Comparison of ENCODE assay signal across 14 mouse cellular contexts in the genomic region with DNA sequence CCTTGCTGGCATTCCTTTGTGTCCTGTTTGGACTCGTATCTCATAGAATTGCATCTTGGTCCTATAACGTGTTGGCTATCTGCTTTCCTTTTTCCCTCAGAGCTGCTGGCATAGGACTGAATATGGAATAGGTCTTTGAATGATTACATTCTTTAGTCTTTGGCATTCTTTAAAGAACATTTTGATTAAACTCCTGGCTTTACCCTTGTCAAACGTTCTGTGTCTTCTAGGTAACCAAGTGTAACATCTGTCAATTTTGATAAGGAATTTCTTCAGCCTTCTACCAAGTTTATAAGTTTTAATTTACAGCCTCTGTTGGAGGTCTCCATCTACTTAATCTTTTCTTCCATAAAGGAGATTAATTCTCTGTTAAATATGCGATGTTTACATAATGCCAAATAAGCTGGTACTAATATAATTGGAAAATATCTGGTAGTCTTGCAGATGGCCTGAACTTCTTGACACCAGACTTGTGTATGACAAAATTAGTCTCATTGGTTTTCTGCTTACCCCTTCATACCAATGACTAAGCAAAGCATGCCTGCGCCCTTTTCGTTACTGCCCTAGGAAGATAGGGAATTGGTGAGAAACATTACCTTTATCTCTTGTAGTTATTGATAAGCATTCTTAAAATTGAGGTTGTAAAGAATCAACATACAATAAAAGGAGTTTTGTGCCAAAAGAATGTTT. TPM values are rescaled to one million over a fixed set of nuclear protein-coding genes. Genes with fewer than 3 reads are reported as not detected.
DNase-seq lines count a peak whose midpoint lies in the region; ATAC-seq and TF ChIP-seq lines count a peak whose summit lies in the region.
"Had no signal": no experiment of that assay in that cellular context is flagged by ENCODE, and none has a peak within 500 bp of the region (broad histone marks: within the 10 kb centered on the region; RNA-seq: fewer than 3 reads in every experiment).

No protein-coding gene starts in this region.

- H3K27ac ChIP-seq in heart, embryonic 11.5 days (ENCODE audit: low read depth, low read length) = peak overlapping the region; percentile 1; the same call in 1 of the 2 replicates
- H3K27ac ChIP-seq in liver, embryonic 14.5 days = peak overlapping the region; percentile 96
- no peak overlapping the region for H3K27ac ChIP-seq in midbrain, embryonic 11.5 days (ENCODE audit: low read depth, low read length)
- no peak overlapping the region for H3K27ac ChIP-seq in kidney, embryonic 16.5 days (ENCODE audit: low read length)
- H3K27ac ChIP-seq: embryonic facial prominence, embryonic 13.5 days; hindbrain, embryonic 15.5 days; kidney, embryonic 15.5 days; limb, embryonic 10.5 days had no signal

- H3K27me3 ChIP-seq in heart, embryonic 11.5 days (ENCODE audit: control insufficient read depth, insufficient read depth, low read length) = no peaks in the 10 kb centered on the region
- H3K27me3 ChIP-seq in G1E (ENCODE audit: insufficient read depth, low read length) = no peaks in the 10 kb centered on the region
- no peaks in the 10 kb centered on the region for H3K27me3 ChIP-seq in liver, embryonic 14.5 days (ENCODE audit: control insufficient read depth, insufficient read depth, low read length)
- H3K27me3 ChIP-seq in midbrain, embryonic 11.5 days (ENCODE audit: control insufficient read depth, insufficient read depth, low read length) = no peaks in the 10 kb centered on the region
- H3K27me3 ChIP-seq in kidney, embryonic 16.5 days (ENCODE audit: insufficient read depth, low read length) = no peaks in the 10 kb centered on the region
- H3K27me3 ChIP-seq: embryonic facial prominence, embryonic 13.5 days; hindbrain, embryonic 15.5 days; kidney, embryonic 15.5 days had no signal

- H3K9ac ChIP-seq in heart, embryonic 11.5 days (ENCODE audit: low read depth, low read length) = no peak overlapping the region
- H3K9ac ChIP-seq in liver, embryonic 14.5 days (replicated peaks) = peak overlapping the region; percentile 67
- H3K9ac ChIP-seq in midbrain, embryonic 11.5 days (ENCODE audit: low read length) = no peak overlapping the region
- no peak overlapping the region for H3K9ac ChIP-seq in kidney, embryonic 16.5 days (replicated peaks; ENCODE audit: low read length)
- H3K9ac ChIP-seq: embryonic facial prominence, embryonic 13.5 days; hindbrain, embryonic 15.5 days; kidney, embryonic 15.5 days had no signal

- H3K9me3 ChIP-seq in heart, embryonic 11.5 days (replicated peaks; ENCODE audit: control insufficient read depth, low read length) = no peaks in the 10 kb centered on the region
- peaks cover 2% of the 10 kb centered on the region for H3K9me3 ChIP-seq in G1E (replicated peaks)
- peaks cover 9% of the 10 kb centered on the region for H3K9me3 ChIP-seq in liver, embryonic 14.5 days (ENCODE audit: control insufficient read depth, low read length)
- H3K9me3 ChIP-seq in midbrain, embryonic 11.5 days (ENCODE audit: control insufficient read depth, low read length) = no peaks in the 10 kb centered on the region
- no peaks in the 10 kb centered on the region for H3K9me3 ChIP-seq in kidney, embryonic 16.5 days (ENCODE audit: low read length)
- H3K9me3 ChIP-seq: embryonic facial prominence, embryonic 13.5 days; hindbrain, embryonic 15.5 days; kidney, embryonic 15.5 days; limb, embryonic 10.5 days had no signal

- no peak for ATAC-seq in heart, embryonic 11.5 days (replicated peaks; ENCODE audit: insufficient number of reproducible peaks, low FRiP score, low TSS enrichment)
- peak; percentile 70 for ATAC-seq in G1E (ENCODE audit: extremely low read depth, insufficient number of reproducible peaks, low FRiP score, poor library complexity, severe bottlenecking)
- ATAC-seq in erythroid progenitor cell, adult 5-6 weeks (replicated peaks; ENCODE audit: low FRiP score, poor library complexity, severe bottlenecking) = peak; percentile 81
- ATAC-seq in liver, embryonic 14.5 days (ENCODE audit: insufficient read depth) = peak; percentile 87
- no peak for ATAC-seq in midbrain, embryonic 11.5 days (ENCODE audit: low FRiP score)
- no peak for ATAC-seq in kidney, embryonic 16.5 days (ENCODE audit: low FRiP score, low TSS enrichment)
- ATAC-seq: forebrain, embryonic 14.5 days had no signal

- TF ChIP-seq CTCF in G1E (IDR thresholded peaks at IDR 0.05; ENCODE audit: low read depth, low read length) = no peak
- TF ChIP-seq CTCF in liver, embryonic 14.5 days (IDR thresholded peaks at IDR 0.05; ENCODE audit: low read depth) = no peak

- no peaks in the 10 kb centered on the region; the same call in 1 of the 2 replicates for H3K36me3 ChIP-seq in heart, embryonic 11.5 days (ENCODE audit: control insufficient read depth, insufficient read depth, low read length)
- H3K36me3 ChIP-seq in G1E (replicated peaks) = peaks cover 45% of the 10 kb centered on the region
- H3K36me3 ChIP-seq in liver, embryonic 14.5 days (replicated peaks; ENCODE audit: control insufficient read depth, insufficient read depth, low read depth) = peaks cover 13% of the 10 kb centered on the region
- H3K36me3 ChIP-seq in midbrain, embryonic 11.5 days (ENCODE audit: control insufficient read depth, insufficient read depth, low read length) = no peaks in the 10 kb centered on the region
- no peaks in the 10 kb centered on the region for H3K36me3 ChIP-seq in kidney, embryonic 16.5 days (ENCODE audit: insufficient read depth, low read length)
- H3K36me3 ChIP-seq: hindbrain, embryonic 15.5 days had no signal

- no peak for DNase-seq in heart, postnatal 4 days
- DNase-seq in G1E (ENCODE audit: low spot score) = peak; percentile 23
- peak; percentile 80 to 89 (median 86) for DNase-seq in liver, embryonic 14.5 days (ENCODE audit: low read depth in 3 of 3, low spot score in 3 of 3)
- no peak for DNase-seq in testis, postnatal 10 days (ENCODE audit: low spot score)
- DNase-seq in midbrain, embryonic 11.5 days (ENCODE audit: low spot score, missing footprints) = no peak
- DNase-seq: thymus, adult 2 months had no signal

- no peak overlapping the region for H3K4me2 ChIP-seq in heart, embryonic 11.5 days
- H3K4me2 ChIP-seq in liver, embryonic 14.5 days (ENCODE audit: low read depth) = peak overlapping the region; percentile 81
- no peak overlapping the region for H3K4me2 ChIP-seq in midbrain, embryonic 11.5 days
- no peak overlapping the region for H3K4me2 ChIP-seq in kidney, embryonic 16.5 days (replicated peaks; ENCODE audit: low read depth, low read length)
- H3K4me2 ChIP-seq: embryonic facial prominence, embryonic 13.5 days; hindbrain, embryonic 15.5 days; kidney, embryonic 15.5 days had no signal

- H3K4me1 ChIP-seq in heart, embryonic 11.5 days (ENCODE audit: control insufficient read depth, insufficient read depth, low read length) = no peaks in the 10 kb centered on the region; the same call in 1 of the 2 replicates
- H3K4me1 ChIP-seq in G1E (ENCODE audit: insufficient read depth, low read depth, low read length) = peaks cover 55% of the 10 kb centered on the region
- H3K4me1 ChIP-seq in liver, embryonic 14.5 days (replicated peaks; ENCODE audit: control insufficient read depth in 2 of 2, insufficient read depth in 2 of 2, low read length in 1 of 2) = peaks cover 31 to 36% of the 10 kb centered on the region in 2 experiments
- no peaks in the 10 kb centered on the region for H3K4me1 ChIP-seq in midbrain, embryonic 11.5 days (ENCODE audit: control insufficient read depth, insufficient read depth, low read length)
- H3K4me1 ChIP-seq in kidney, embryonic 16.5 days (ENCODE audit: insufficient read depth, low read length) = no peaks in the 10 kb centered on the region
- H3K4me1 ChIP-seq: embryonic facial prominence, embryonic 13.5 days; hindbrain, embryonic 15.5 days; kidney, embryonic 15.5 days; limb, embryonic 10.5 days had no signal

- WGBS in heart, embryonic 11.5 days (ENCODE audit: insufficient replicate concordance) = 76% methylated on average over 6 of the region's 6 CpGs
- WGBS in liver, embryonic 14.5 days (ENCODE audit: insufficient replicate concordance) = 22% methylated on average over 6 of the region's 6 CpGs
- WGBS in midbrain, embryonic 11.5 days = 82% methylated on average over 6 of the region's 6 CpGs
- 91% methylated on average over 6 of the region's 6 CpGs for WGBS in kidney, embryonic 16.5 days

- H3K4me3 ChIP-seq in heart, embryonic 11.5 days (ENCODE audit: low read depth, low read length) = no peak overlapping the region
- H3K4me3 ChIP-seq in G1E (ENCODE audit: low read depth, low read length) = peak overlapping the region; percentile 48; the same call in 1 of the 2 replicates
- peak overlapping the region; percentile 35 to 58; a peak in 3 of 4 replicates for H3K4me3 ChIP-seq in liver, embryonic 14.5 days (ENCODE audit: insufficient read depth in 1 of 2, low read depth in 2 of 2, low read length in 2 of 2)
- no peak overlapping the region for H3K4me3 ChIP-seq in midbrain, embryonic 11.5 days (ENCODE audit: low read depth, low read length)
- H3K4me3 ChIP-seq in kidney, embryonic 16.5 days (ENCODE audit: low read length) = no peak overlapping the region
- H3K4me3 ChIP-seq: embryonic facial prominence, embryonic 13.5 days; hindbrain, embryonic 15.5 days; kidney, embryonic 15.5 days; limb, embryonic 10.5 days had no signal

- peak; percentile 96 for TF ChIP-seq EP300 in liver, embryonic 14.5 days (IDR thresholded peaks at IDR 0.05; ENCODE audit: low read depth)

RNA-seq across cellular contexts. Expression of a gene that starts 36.9 kb away (rescaled TPM):
- 12.7 and 13.3 TPM in 2 replicates for polyA plus RNA-seq in heart, embryonic 11.5 days (2014; fragmentation: Nextera tagmentation; extraction: Ambion mirVana)
- 1 to 10 TPM; 2.4 to 3.3 TPM for total RNA-seq in heart, postnatal 4 days (2021)
- total RNA-seq in G1E (2014; fragmentation: Nextera tagmentation) (17.9 and 18.3 TPM in 2 replicates), G1E (2017) (17.5 and 18.1 TPM in 2 replicates)
- 29.5 and 31.9 TPM in 2 replicates for polyA plus RNA-seq in G1E (2012)
- total RNA-seq in erythroid progenitor cell, adult 5-6 weeks (2015; ENCODE audit: low replicate concordance) = 18.0 and 28.8 TPM in 2 replicates
- total RNA-seq in erythroid progenitor cell, adult 5-6 weeks (2017; ENCODE audit: low replicate concordance) = 12.9 and 24.9 TPM in 2 replicates
- 10.1 and 12.8 TPM in 2 replicates for polyA plus RNA-seq in liver, embryonic 14.5 days (2012; rRNA removed)
- polyA plus RNA-seq in liver, embryonic 14.5 days (2014; fragmentation: Nextera tagmentation; extraction: Ambion mirVana) = 15.3 and 17.0 TPM in 2 replicates
- polyA plus RNA-seq in midbrain, embryonic 11.5 days (2014; fragmentation: Nextera tagmentation; extraction: Ambion mirVana) = 21.5 and 22.7 TPM in 2 replicates
- 16.7 and 17.3 TPM in 2 replicates for polyA plus RNA-seq in kidney, embryonic 16.5 days (2015; fragmentation: Nextera tagmentation; extraction: Ambion mirVana)

RNA-seq across cellular contexts. Expression of a gene that starts 38.0 kb away (rescaled TPM):
- 11.3 and 12.0 TPM in 2 replicates for polyA plus RNA-seq in heart, embryonic 11.5 days (2014; fragmentation: Nextera tagmentation; extraction: Ambion mirVana)
- total RNA-seq in heart, postnatal 4 days (2021) = 10 to 100 TPM; 33.2 to 34.8 TPM
- total RNA-seq in G1E (2014; fragmentation: Nextera tagmentation) (18.6 and 23.5 TPM in 2 replicates), G1E (2017) (13.8 and 14.2 TPM in 2 replicates)
- polyA plus RNA-seq in G1E (2012) = 1.9 and 3.3 TPM in 2 replicates
- total RNA-seq in erythroid progenitor cell, adult 5-6 weeks (2015; ENCODE audit: low replicate concordance) = 4.6 and 9.4 TPM in 2 replicates
- total RNA-seq in erythroid progenitor cell, adult 5-6 weeks (2017; ENCODE audit: low replicate concordance) = 8.1 and 11.3 TPM in 2 replicates
- 3.9 and 4.9 TPM in 2 replicates for polyA plus RNA-seq in liver, embryonic 14.5 days (2012; rRNA removed)
- polyA plus RNA-seq in liver, embryonic 14.5 days (2014; fragmentation: Nextera tagmentation; extraction: Ambion mirVana) = 5.8 and 5.9 TPM in 2 replicates
- 17.5 and 19.3 TPM in 2 replicates for polyA plus RNA-seq in midbrain, embryonic 11.5 days (2014; fragmentation: Nextera tagmentation; extraction: Ambion mirVana)
- polyA plus RNA-seq in kidney, embryonic 16.5 days (2015; fragmentation: Nextera tagmentation; extraction: Ambion mirVana) = 12.2 and 12.3 TPM in 2 replicates

Comparison
In these comparisons a context has a peak if more than half of its experiments do, and no peak if none do; other contexts are left out.
1. ATAC-seq: peak in G1E (single experiment), erythroid progenitor cell, adult 5-6 weeks (single experiment) and liver, embryonic 14.5 days (single experiment); none in heart, embryonic 11.5 days (single experiment), midbrain, embryonic 11.5 days (single experiment) and kidney, embryonic 16.5 days (single experiment).
2. H3K27ac ChIP-seq: peak in heart, embryonic 11.5 days (single experiment) and liver, embryonic 14.5 days (single experiment); none in midbrain, embryonic 11.5 days (single experiment) and kidney, embryonic 16.5 days (single experiment).
3. H3K4me3 ChIP-seq: peak in G1E (single experiment) and liver, embryonic 14.5 days (2 of 2); none in heart, embryonic 11.5 days (single experiment), midbrain, embryonic 11.5 days (single experiment) and kidney, embryonic 16.5 days (single experiment).
4. DNase-seq: peak in G1E (single experiment) and liver, embryonic 14.5 days (3 of 3); none in heart, postnatal 4 days (single experiment), testis, postnatal 10 days (single experiment) and midbrain, embryonic 11.5 days (single experiment).